Mouse (Mus musculus): Measurements from ENCODE around the gene Pik3c2b.

- TF ChIP-seq CTCF (IDR thresholded peaks at IDR 0.05; ENCODE audit: control insufficient read depth, insufficient read depth, insufficient read length) (no peak), MAX (IDR thresholded peaks at IDR 0.05) (no peak), MYOD1 (IDR thresholded peaks at IDR 0.05; ENCODE audit: control insufficient read depth, insufficient read length, low read depth) (no peak), CEBPB (IDR thresholded peaks at IDR 0.05; ENCODE audit: low read depth) (no peak)
Measured at GRCm38 (mm10) chr1:133150556-133150955, 105.1 kb downstream of the Pik3c2b start.

Measured in C2C12 (cell line).